Mouse (Mus musculus) embryonic fibroblast, embryonic 13.5 days (primary cell): ENCODE results near the gene Marveld1.
A peak's percentile ranks its signal among the peaks of the same experiment; 100 is the strongest.

Experiments
- CTCF ChIP-seq: IDR thresholded peaks from 2 replicates; pipeline ENCODE4 v1.5.1; 2011; ENCODE audit warnings: mild to moderate bottlenecking, control low read depth, low read length, moderate library complexity, borderline replicate concordance; ENCODE audit not compliant: insufficient read depth
- POLR2A ChIP-seq: IDR thresholded peaks from 2 replicates; pipeline ENCODE4 v1.6.1; 2011; ENCODE audit warnings: low read depth, mild to moderate bottlenecking, control low read depth, low read length, moderate library complexity

GRCm38 (mm10) chr19:42148569-42148860 is 1.3 kb downstream of the Marveld1 start:
- TF ChIP-seq CTCF = no peak
- peak; percentile 73 for TF ChIP-seq POLR2A
